Mouse (Mus musculus) cerebellum, postnatal 14 days (tissue): ENCODE measurements around the gene Ddn.

Experiments
- DNase-seq, 2 experiments: peaks; one replicate each; pipeline ENCODE4 v3.0.0; 2021; ENCODE audit warnings: mixed read lengths in 2 of 2

Gene Ddn

GRCm38 (mm10) chr15:98809390-98809789 is at the start of gene Ddn:
Gene Ddn (minus strand): TSS chr15:98809490.
- DNase-seq = no peak

- no peak for DNase-seq
Measured at GRCm38 (mm10) chr15:98854214-98854613, 44.9 kb upstream of the Ddn start.

- peak in 1 of 2 experiments; percentile 27 for DNase-seq
Measured at GRCm38 (mm10) chr15:98853161-98853937, 44.1 kb upstream of the Ddn start.

- DNase-seq = no peak
Measured at GRCm38 (mm10) chr15:98852733-98853132, 43.4 kb upstream of the Ddn start.

- DNase-seq = no peak
Measured at GRCm38 (mm10) chr15:98852071-98852470, 42.8 kb upstream of the Ddn start.

- no peak for DNase-seq
Measured at GRCm38 (mm10) chr15:98851229-98851818, 42.0 kb upstream of the Ddn start.

GRCm38 (mm10) chr15:98850668-98851067 is 41.4 kb upstream of the Ddn start:
- DNase-seq = no peak

GRCm38 (mm10) chr15:98849956-98850600 is 40.8 kb upstream of the Ddn start:
- DNase-seq = no peak

- peak in 1 of 2 experiments; percentile 26 for DNase-seq
Measured at GRCm38 (mm10) chr15:98849165-98849564, 39.9 kb upstream of the Ddn start.

GRCm38 (mm10) chr15:98846140-98846539 is 36.9 kb upstream of the Ddn start:
- DNase-seq = no peak

GRCm38 (mm10) chr15:98845149-98845548 is 35.9 kb upstream of the Ddn start:
- DNase-seq = no peak

- DNase-seq = no peak
Measured at GRCm38 (mm10) chr15:98843595-98844223, 34.4 kb upstream of the Ddn start.

- no peak for DNase-seq
Measured at GRCm38 (mm10) chr15:98839671-98840585, 30.6 kb upstream of the Ddn start.

- DNase-seq = no peak
Measured at GRCm38 (mm10) chr15:98839161-98839560, 29.9 kb upstream of the Ddn start.

GRCm38 (mm10) chr15:98837743-98838103 is 28.4 kb upstream of the Ddn start:
- no peak for DNase-seq

- DNase-seq = no peak
Measured at GRCm38 (mm10) chr15:98837006-98837742, 27.9 kb upstream of the Ddn start.

- no peak for DNase-seq
Measured at GRCm38 (mm10) chr15:98835291-98835690, 26.0 kb upstream of the Ddn start.

GRCm38 (mm10) chr15:98834059-98834458 is 24.8 kb upstream of the Ddn start:
- no peak for DNase-seq

- DNase-seq = no peak
Measured at GRCm38 (mm10) chr15:98833281-98833680, 24.0 kb upstream of the Ddn start.

GRCm38 (mm10) chr15:98832161-98833058 is 23.1 kb upstream of the Ddn start:
- DNase-seq = no peak

GRCm38 (mm10) chr15:98831684-98832035 is 22.4 kb upstream of the Ddn start:
- DNase-seq = no peak
